Mouse (Mus musculus) heart, postnatal 25 days (tissue): ENCODE measurements around the gene Man2b1. TPM values are rescaled to one million over a fixed set of nuclear protein-coding genes. Genes with fewer than 3 reads are reported as not detected.
"Not testable (repeated sequence)": the region's sequence is repeated elsewhere in the genome, so short reads cannot be mapped to it uniquely, and the experiment has no call there.

Source experiments
- DNase-seq: peaks from one replicate; pipeline ENCODE4 v3.0.0; 2022; ENCODE audit warnings: low spot score
- intact Hi-C: fragments of 180-260 bp; cut with DNase I; formaldehyde crosslinking; loops from one replicate; pipeline ENCODE4 v1.15.1; 2025
- total RNA-seq, 2 experiments: library from RNA; stranded (reverse); gene quantifications; 2 replicates each; pipeline ENCODE4 v1.2.3; 2021

The Man2b1 gene
- total RNA-seq, 2 experiments from 2014 or later: 24.7 to 26.5 TPM

- intact Hi-C loops: loop anchor here (10.0 kb wide), 3 partner anchors 222 to 482 kb away; partner anchors contain the start of genes Dnaja2, Orc6 and Vps35
- DNase-seq: no peak
Measured at GRCm38 (mm10) chr8:85072364-85072929, 10.6 kb upstream of the Man2b1 start.

DNA sequence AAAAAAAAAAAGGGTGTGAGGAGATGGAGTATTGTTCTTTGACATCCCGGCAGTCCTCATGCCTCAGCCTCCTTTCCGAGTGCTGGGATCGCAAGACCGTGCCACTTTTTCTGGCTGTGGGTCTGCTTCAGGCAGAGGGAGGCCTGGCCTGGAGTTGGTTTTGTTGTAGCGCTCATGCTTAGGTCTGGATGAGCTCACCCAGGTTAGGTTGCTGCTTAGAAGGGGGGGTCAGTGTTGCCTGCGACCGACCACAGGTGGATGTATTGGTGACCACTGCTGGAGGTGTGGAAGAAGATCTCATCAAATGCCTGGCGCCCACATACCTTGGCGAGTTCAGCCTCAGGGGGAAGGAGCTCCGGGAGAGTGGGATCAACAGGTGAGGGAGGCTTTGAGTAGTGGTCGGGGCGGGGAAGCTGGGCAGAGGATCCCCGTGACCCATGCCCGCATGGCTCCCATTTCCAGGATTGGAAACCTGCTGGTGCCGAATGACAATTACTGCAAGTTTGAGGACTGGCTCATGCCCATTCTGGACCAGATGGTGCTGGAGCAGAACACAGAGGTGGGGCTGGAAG, 9.9 kb upstream of the Man2b1 start:
- intact Hi-C loops: loop anchor here (10.0 kb wide), 3 partner anchors 222 to 482 kb away; partner anchors contain the start of genes Dnaja2, Orc6 and Vps35
- no peak for DNase-seq

GRCm38 (mm10) chr8:85074167-85074566, 8.9 kb upstream of the Man2b1 start:
- intact Hi-C loops: loop anchor here (10.0 kb wide), 3 partner anchors 221 to 481 kb away; partner anchors contain the start of genes Dnaja2, Orc6 and Vps35
- DNase-seq: no peak

- DNase-seq: no peak
- intact Hi-C loops: loop anchor here (10.0 kb wide), 3 partner anchors 220 to 480 kb away; partner anchors contain the start of genes Dnaja2, Orc6 and Vps35
Measured at GRCm38 (mm10) chr8:85074617-85075016, 8.5 kb upstream of the Man2b1 start.

DNA sequence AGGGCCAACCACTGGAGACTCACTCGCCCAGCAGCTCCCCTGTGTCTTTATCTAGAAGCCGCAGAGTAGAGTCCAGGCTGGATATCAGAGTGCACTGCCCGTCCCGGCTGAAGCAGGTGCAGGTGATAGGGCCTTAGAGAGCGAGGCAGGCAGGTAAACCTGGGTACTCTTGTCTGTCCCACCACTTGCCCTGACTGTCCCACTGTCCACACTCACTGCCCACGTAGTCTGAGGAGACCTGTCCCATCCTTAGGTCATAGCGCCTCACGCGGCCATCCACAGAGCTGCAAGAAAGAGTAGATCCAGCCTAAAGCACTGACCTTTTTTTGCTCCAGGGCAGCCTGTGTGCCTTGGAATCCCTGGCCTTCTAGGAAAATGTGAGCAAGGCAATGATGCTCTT, 7.1 kb upstream of the Man2b1 start:
- intact Hi-C loops: loop anchor here (10.0 kb wide), 3 partner anchors 219 to 479 kb away; partner anchors contain the start of genes Dnaja2, Orc6 and Vps35
- no peak for DNase-seq

- intact Hi-C loops: loop anchor here (1.0 to 10.0 kb wide), 4 partner anchors 94 to 478 kb away; partner anchors contain the start of genes Dnaja2, Orc6 and Vps35
Measured at GRCm38 (mm10) chr8:85076993-85077392, 6.1 kb upstream of the Man2b1 start.

DNA sequence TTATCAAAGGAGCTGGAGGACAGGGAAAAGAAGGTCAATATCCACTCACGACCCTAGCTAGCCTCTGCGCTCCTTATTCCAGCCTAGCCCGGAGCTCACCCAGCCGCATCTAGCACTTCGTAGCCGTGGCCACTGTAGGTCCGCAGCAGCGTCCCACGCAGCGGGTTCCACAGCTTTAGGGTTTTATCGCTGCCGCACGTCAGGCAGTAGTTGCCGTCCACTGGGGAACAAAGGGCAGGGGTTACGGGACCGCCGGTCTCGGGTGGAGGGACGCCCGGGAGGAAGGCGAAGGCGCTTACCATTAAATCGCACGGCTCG, 2.9 kb upstream of the Man2b1 start:
- no peak for DNase-seq
- intact Hi-C loops: no loop called here

More at GRCm38 (mm10) chr8:85076993-85077392, 6.1 kb upstream of the Man2b1 start:
- DNase-seq: peak; percentile 50

- intact Hi-C loops: no loop called here
- DNase-seq: peak; percentile 19
Measured at GRCm38 (mm10) chr8:85080532-85081215, 2.4 kb upstream of the Man2b1 start, which contains the start of gene Wdr83os. Gene Wdr83os (plus strand): TSS chr8:85080740.

DNA sequence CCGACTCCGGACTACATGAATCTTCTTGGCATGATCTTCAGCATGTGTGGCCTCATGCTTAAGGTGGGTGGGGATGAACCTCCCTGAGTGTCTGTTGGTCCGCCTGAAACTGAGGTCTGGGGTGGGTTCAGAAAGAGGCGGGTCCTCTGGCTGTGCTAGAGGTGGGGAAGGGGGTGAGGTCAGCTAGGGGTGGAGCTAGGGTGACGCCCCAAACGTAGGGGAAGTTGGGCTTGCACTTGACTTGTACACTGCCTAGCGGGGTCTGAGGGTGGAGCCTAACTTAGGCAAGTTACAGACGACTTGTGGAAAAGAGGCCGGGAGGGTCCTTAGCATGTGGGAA, 1.9 kb upstream of the Man2b1 start, which contains the start of gene Wdr83:
TSS of gene Wdr83 (minus strand) at position 91 of the 340 bp plus-strand sequence.
- DNase-seq: peak; percentile 19
- intact Hi-C loops: no loop called here

DNA sequence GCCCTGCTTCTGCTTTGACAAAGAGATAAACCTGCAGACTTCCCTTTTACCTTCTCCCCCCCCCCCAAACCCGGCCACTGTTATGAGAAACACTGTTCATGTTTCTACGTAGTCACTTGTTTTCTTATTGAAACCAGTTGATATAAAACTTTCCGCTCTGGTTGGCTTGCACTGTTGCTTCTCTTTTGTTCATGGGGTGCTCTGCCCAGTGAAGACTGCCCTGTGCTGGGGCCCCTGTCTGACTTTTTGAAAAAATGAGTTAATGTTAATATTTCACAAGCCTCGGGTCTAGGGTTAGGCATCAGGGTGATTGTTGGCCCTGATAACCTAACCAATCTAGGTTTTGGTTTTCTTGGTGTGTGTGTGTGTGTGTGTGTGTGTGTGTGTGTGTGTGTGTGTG, 901 bp upstream of the Man2b1 start:
- intact Hi-C loops, DNase-seq: not testable (repeated sequence)

- no peak for DNase-seq
- intact Hi-C loops: no loop called here
Measured at GRCm38 (mm10) chr8:85084633-85085032, 1.6 kb downstream of the Man2b1 start.

- intact Hi-C loops: no loop called here
- no peak for DNase-seq
Measured at GRCm38 (mm10) chr8:85086238-85086637, 3.2 kb downstream of the Man2b1 start.

- no peak for DNase-seq
- intact Hi-C loops: no loop called here
Measured at GRCm38 (mm10) chr8:85088771-85089170, 5.7 kb downstream of the Man2b1 start.

GRCm38 (mm10) chr8:85090856-85091255, 7.8 kb downstream of the Man2b1 start:
- intact Hi-C loops: no loop called here
- DNase-seq: no peak

DNA sequence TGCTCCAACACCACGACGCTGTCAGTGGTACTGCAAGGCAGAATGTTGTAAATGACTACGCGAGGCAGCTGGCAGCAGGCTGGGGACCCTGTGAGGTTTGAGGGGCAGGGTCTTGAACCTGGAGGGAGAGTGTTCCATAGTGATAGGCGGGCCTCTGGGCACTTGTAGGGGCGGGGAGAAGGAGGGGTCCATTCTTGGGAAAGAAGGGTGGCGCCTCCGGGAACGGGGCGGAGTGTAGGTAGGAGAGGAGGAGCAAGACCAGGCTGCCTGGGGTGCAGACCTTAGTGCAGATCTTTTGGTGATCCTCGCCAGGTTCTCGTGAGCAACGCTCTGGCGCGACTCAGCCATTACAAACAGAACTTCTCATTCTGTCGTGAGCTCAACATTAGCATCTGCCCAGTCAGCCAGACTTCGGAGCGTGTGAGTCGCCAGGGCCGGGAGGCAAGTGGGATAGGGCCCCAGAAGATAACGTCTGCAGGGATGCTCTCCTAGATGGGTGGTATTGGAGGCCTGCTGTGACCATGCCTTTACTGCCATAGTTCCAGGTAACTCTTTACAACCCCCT, 8.5 kb downstream of the Man2b1 start:
- DNase-seq: no peak
- intact Hi-C loops: no loop called here

- no peak for DNase-seq
- intact Hi-C loops: no loop called here
Measured at GRCm38 (mm10) chr8:85095051-85095450, 12.0 kb downstream of the Man2b1 start.

DNA sequence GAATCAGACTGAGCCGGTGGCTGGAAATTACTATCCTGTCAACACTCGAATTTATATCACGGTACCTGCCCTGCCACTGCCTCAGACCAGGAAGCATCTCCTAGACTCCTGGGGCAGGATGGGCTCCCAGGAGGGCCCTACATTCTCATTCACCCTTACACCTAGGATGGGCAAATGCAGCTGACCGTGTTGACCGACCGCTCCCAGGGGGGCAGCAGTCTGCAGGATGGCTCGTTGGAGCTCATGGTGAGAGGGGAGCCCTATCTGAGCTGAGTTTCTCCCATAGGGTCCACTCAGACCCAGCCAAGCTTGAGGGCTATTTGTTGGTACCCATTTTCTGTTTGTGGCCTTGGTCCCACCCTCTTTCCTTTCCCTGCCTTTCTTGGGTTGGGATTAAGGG, 12.5 kb downstream of the Man2b1 start:
- DNase-seq: no peak
- intact Hi-C loops: no loop called here

DNA sequence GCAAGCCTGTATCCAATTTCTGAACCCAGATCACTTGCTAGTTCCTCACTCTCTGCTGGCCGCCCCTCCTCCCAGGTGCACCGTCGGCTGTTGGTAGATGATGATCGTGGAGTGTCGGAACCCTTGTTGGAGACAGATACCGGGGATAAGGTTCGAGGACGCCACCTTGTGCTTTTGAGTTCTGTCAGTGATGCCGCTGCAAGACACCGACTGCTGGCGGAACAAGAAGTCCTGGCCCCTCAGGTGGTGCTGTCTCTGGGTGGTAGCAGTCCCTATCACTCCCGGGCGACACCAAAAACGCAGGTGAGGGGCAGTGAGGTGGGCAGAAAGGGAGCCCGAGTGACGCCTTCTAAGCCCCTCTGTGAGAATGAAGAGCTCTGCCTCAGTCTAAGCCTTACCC, 13.1 kb downstream of the Man2b1 start:
- intact Hi-C loops: no loop called here
- DNase-seq: no peak

DNA sequence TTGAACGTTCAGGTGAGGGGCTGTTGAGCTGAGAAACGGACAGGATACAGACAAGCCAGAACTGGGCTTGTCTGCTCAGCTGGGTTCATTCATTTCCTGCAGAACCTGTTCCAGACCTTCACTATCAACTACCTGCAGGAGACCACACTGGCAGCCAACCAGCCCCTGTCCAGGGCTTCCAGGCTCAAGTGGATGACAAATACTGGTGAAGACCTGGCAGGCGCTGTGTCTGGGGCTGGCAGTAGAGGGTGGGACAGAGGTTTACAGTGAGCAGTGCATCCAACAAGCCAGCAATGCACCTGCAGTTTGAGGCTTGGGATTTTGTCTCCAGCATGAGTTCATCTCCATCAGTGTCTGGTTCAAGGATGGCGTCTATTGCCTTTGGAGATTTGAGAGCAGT, 13.8 kb downstream of the Man2b1 start:
- intact Hi-C loops: no loop called here
- DNase-seq: no peak

DNA sequence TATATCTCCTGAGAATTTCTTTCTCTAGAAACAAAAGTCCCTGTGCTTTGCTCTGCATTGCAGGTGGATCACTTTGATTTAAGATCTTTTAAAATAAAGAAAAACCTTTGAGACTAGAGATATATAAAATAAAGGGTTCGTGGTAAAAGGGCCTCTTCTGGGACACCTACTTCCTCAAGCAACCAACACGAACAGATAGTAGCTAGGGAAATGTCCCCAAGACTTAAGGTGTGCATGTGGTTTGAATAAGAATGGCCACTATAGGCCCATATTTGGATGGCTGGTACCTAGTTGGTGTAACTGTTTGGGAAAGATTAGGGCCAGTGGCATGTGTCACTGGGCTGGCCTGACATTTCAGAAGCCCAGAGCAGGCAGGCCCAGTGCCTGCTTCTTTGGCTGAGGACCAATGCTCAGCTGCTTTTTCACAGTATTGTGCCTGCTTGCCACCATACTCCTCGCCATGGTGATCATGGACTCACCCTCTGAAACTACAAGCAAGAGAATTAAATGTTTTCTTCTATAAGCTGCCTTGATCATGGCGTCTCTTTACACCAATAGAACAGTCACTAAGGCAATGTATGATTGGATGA, 17.1 kb downstream of the Man2b1 start:
- intact Hi-C loops: no loop called here
- DNase-seq: no peak
